In genomic region chr3:102062671-102063010, GRCm38 (mm10) we compare ENCODE assay signal across 10 mouse cellular contexts. TPM values are rescaled to one million over a fixed set of nuclear protein-coding genes. Genes with fewer than 3 reads are reported as not detected.
A peak's percentile ranks its signal among the peaks of the same experiment; 100 is the strongest.
DNase-seq lines count a peak whose midpoint lies in the region; ATAC-seq lines count a peak whose summit lies in the region.
"Had no signal": no experiment of that assay in that cellular context is flagged by ENCODE, and none has a peak within 500 bp of the region (broad histone marks: within the 10 kb centered on the region; RNA-seq: fewer than 3 reads in every experiment).

No protein-coding gene starts in this region.

- H3K4me3 ChIP-seq in forebrain, embryonic 13.5 days = no peak overlapping the region
- H3K4me3 ChIP-seq in forebrain, embryonic 11.5 days (ENCODE audit: low read depth, low read length) = no peak overlapping the region
- no peak overlapping the region for H3K4me3 ChIP-seq in liver, embryonic 11.5 days (ENCODE audit: low read depth, low read length)
- no peak overlapping the region for H3K4me3 ChIP-seq in embryonic facial prominence, embryonic 11.5 days (ENCODE audit: low read depth, low read length)
- no peak overlapping the region for H3K4me3 ChIP-seq in intestine, embryonic 16.5 days (ENCODE audit: low read length)
- H3K4me3 ChIP-seq: kidney, embryonic 15.5 days had no signal

- H3K36me3 ChIP-seq in forebrain, embryonic 13.5 days (ENCODE audit: poor library complexity, severe bottlenecking) = no peaks in the 10 kb centered on the region
- H3K36me3 ChIP-seq in forebrain, embryonic 11.5 days (ENCODE audit: control insufficient read depth, insufficient read depth, low read length) = no peaks in the 10 kb centered on the region
- no peaks in the 10 kb centered on the region for H3K36me3 ChIP-seq in liver, embryonic 11.5 days (ENCODE audit: control insufficient read depth, insufficient read depth, low read length)
- no peaks in the 10 kb centered on the region for H3K36me3 ChIP-seq in embryonic facial prominence, embryonic 11.5 days (replicated peaks; ENCODE audit: control insufficient read depth, insufficient read depth, low read depth, low read length)
- H3K36me3 ChIP-seq in intestine, embryonic 16.5 days (ENCODE audit: control insufficient read depth, insufficient read depth, low read length) = no peaks in the 10 kb centered on the region
- H3K36me3 ChIP-seq: G1E; kidney, embryonic 15.5 days had no signal

- DNase-seq in forebrain, embryonic 11.5 days (ENCODE audit: low spot score) = no peak
- peak; percentile 57 for DNase-seq in liver, embryonic 11.5 days (ENCODE audit: low spot score)
- no peak for DNase-seq in liver
- peak; percentile 16 for DNase-seq in embryonic facial prominence, embryonic 11.5 days (ENCODE audit: low spot score)
- no peak for DNase-seq in thymus, postnatal 0 days (ENCODE audit: low spot score)
- DNase-seq in thymus, postnatal 10 days (ENCODE audit: low spot score in 2 of 2) = no peak

- 40% methylated on average over 8 of the region's 8 CpGs for WGBS in forebrain, embryonic 13.5 days
- WGBS in forebrain, embryonic 11.5 days = 47% methylated on average over 8 of the region's 8 CpGs
- 31% methylated on average over 8 of the region's 8 CpGs for WGBS in liver, embryonic 11.5 days
- WGBS in embryonic facial prominence, embryonic 11.5 days = 30% methylated on average over 8 of the region's 8 CpGs
- 43% methylated on average over 8 of the region's 8 CpGs for WGBS in intestine, embryonic 16.5 days

- H3K9ac ChIP-seq in forebrain, embryonic 13.5 days = no peak overlapping the region
- H3K9ac ChIP-seq in forebrain, embryonic 11.5 days (ENCODE audit: low read length) = no peak overlapping the region
- no peak overlapping the region for H3K9ac ChIP-seq in liver, embryonic 11.5 days (ENCODE audit: low read depth, low read length)
- no peak overlapping the region for H3K9ac ChIP-seq in embryonic facial prominence, embryonic 11.5 days (replicated peaks; ENCODE audit: low read length)
- H3K9ac ChIP-seq in intestine, embryonic 16.5 days (ENCODE audit: low read depth, low read length) = no peak overlapping the region
- H3K9ac ChIP-seq: kidney, embryonic 15.5 days had no signal

- no peaks in the 10 kb centered on the region for H3K27me3 ChIP-seq in forebrain, embryonic 13.5 days
- H3K27me3 ChIP-seq in forebrain, embryonic 11.5 days (ENCODE audit: control insufficient read depth, insufficient read depth, low read length) = no peaks in the 10 kb centered on the region
- no peaks in the 10 kb centered on the region for H3K27me3 ChIP-seq in liver, embryonic 11.5 days (replicated peaks; ENCODE audit: control insufficient read depth, insufficient read depth, low read length)
- no peaks in the 10 kb centered on the region for H3K27me3 ChIP-seq in embryonic facial prominence, embryonic 11.5 days (ENCODE audit: control insufficient read depth, insufficient read depth, low read length)
- H3K27me3 ChIP-seq in intestine, embryonic 16.5 days (replicated peaks; ENCODE audit: control insufficient read depth, insufficient read depth, low read length) = no peaks in the 10 kb centered on the region
- H3K27me3 ChIP-seq: kidney, embryonic 15.5 days had no signal

- peak; percentile 27; the same call in 1 of the 2 replicates for ATAC-seq in forebrain, embryonic 13.5 days
- no peak; the same call in 1 of the 2 replicates for ATAC-seq in forebrain, embryonic 11.5 days (replicated peaks; ENCODE audit: low FRiP score)
- no peak for ATAC-seq in liver, embryonic 11.5 days (replicated peaks; ENCODE audit: low FRiP score)
- ATAC-seq in embryonic facial prominence, embryonic 11.5 days (replicated peaks; ENCODE audit: insufficient number of reproducible peaks, low FRiP score, low TSS enrichment, low read depth) = 0 out of 2 replicates have a peak, but pooled peaks have one; percentile 2
- no peak for ATAC-seq in intestine, embryonic 16.5 days

- H3K27ac ChIP-seq in forebrain, embryonic 13.5 days = peak overlapping the region; percentile 2
- no peak overlapping the region for H3K27ac ChIP-seq in forebrain, embryonic 11.5 days (ENCODE audit: low read depth, low read length)
- peak overlapping the region; percentile 40 for H3K27ac ChIP-seq in liver, embryonic 11.5 days (ENCODE audit: low read depth, low read length)
- no peak overlapping the region for H3K27ac ChIP-seq in embryonic facial prominence, embryonic 11.5 days (replicated peaks; ENCODE audit: low read depth, low read length)
- 0 out of 2 replicates have a peak overlapping the region, but pooled peaks have one; percentile 24 for H3K27ac ChIP-seq in intestine, embryonic 16.5 days (ENCODE audit: low read length)
- H3K27ac ChIP-seq: kidney, embryonic 15.5 days had no signal

- H3K4me1 ChIP-seq in forebrain, embryonic 13.5 days = peaks cover 4% of the 10 kb centered on the region; the same call in 1 of the 2 replicates
- no peaks in the 10 kb centered on the region for H3K4me1 ChIP-seq in forebrain, embryonic 11.5 days (replicated peaks; ENCODE audit: control insufficient read depth, insufficient read depth, low read length)
- peaks cover 18% of the 10 kb centered on the region for H3K4me1 ChIP-seq in liver, embryonic 11.5 days (replicated peaks; ENCODE audit: control insufficient read depth, insufficient read depth, low read length)
- H3K4me1 ChIP-seq in embryonic facial prominence, embryonic 11.5 days (ENCODE audit: control insufficient read depth, insufficient read depth, low read length) = no peaks in the 10 kb centered on the region
- H3K4me1 ChIP-seq in intestine, embryonic 16.5 days (ENCODE audit: control insufficient read depth, insufficient read depth, low read length) = peaks cover 8% of the 10 kb centered on the region; the same call in 1 of the 2 replicates
- H3K4me1 ChIP-seq: kidney, embryonic 15.5 days had no signal

- no peaks in the 10 kb centered on the region for H3K9me3 ChIP-seq in forebrain, embryonic 13.5 days (replicated peaks)
- H3K9me3 ChIP-seq in forebrain, embryonic 11.5 days (ENCODE audit: control insufficient read depth, low read length) = no peaks in the 10 kb centered on the region
- H3K9me3 ChIP-seq in liver, embryonic 11.5 days (ENCODE audit: control insufficient read depth, low read length) = no peaks in the 10 kb centered on the region
- H3K9me3 ChIP-seq in embryonic facial prominence, embryonic 11.5 days (replicated peaks; ENCODE audit: control insufficient read depth, low read length) = no peaks in the 10 kb centered on the region
- no peaks in the 10 kb centered on the region for H3K9me3 ChIP-seq in intestine, embryonic 16.5 days (ENCODE audit: control insufficient read depth, low read length)
- H3K9me3 ChIP-seq: G1E; kidney, embryonic 15.5 days had no signal

- H3K4me2 ChIP-seq in forebrain, embryonic 13.5 days = no peak overlapping the region
- H3K4me2 ChIP-seq in forebrain, embryonic 11.5 days (ENCODE audit: low read depth, low read length, severe bottlenecking) = no peak overlapping the region
- peak overlapping the region; percentile 3; the same call in 1 of the 2 replicates for H3K4me2 ChIP-seq in liver, embryonic 11.5 days
- H3K4me2 ChIP-seq in embryonic facial prominence, embryonic 11.5 days (ENCODE audit: low read depth, low read length) = no peak overlapping the region
- H3K4me2 ChIP-seq in intestine, embryonic 16.5 days (ENCODE audit: low read depth, low read length) = no peak overlapping the region
- H3K4me2 ChIP-seq: kidney, embryonic 15.5 days had no signal

RNA-seq across cellular contexts. Expression of gene Casq2, which starts 23.6 kb away (rescaled TPM):
- polyA plus RNA-seq in forebrain, embryonic 13.5 days (2015; fragmentation: Nextera tagmentation; extraction: Ambion mirVana) = 0.10 and 0.39 TPM in 2 replicates
- not detected in 2 replicates for polyA plus RNA-seq in forebrain, embryonic 11.5 days (2014; fragmentation: Nextera tagmentation; extraction: Ambion mirVana)
- polyA plus RNA-seq in liver, embryonic 11.5 days (2014; fragmentation: Nextera tagmentation; extraction: Ambion mirVana) = 0.95 and 1.2 TPM in 2 replicates
- 0.99 and 2.3 TPM in 2 replicates for polyA plus RNA-seq in embryonic facial prominence, embryonic 11.5 days (2014; fragmentation: Nextera tagmentation; extraction: Ambion mirVana)
- polyA plus RNA-seq in intestine, embryonic 16.5 days (2015; fragmentation: Nextera tagmentation; extraction: Ambion mirVana) = 2.1 and 2.2 TPM in 2 replicates
- polyA plus RNA-seq in thymus, postnatal 0 days (2015; fragmentation: Nextera tagmentation; extraction: Ambion mirVana) = 0.99 and 1.0 TPM in 2 replicates
- polyA plus RNA-seq: G1E had no signal

RNA-seq across cellular contexts. Expression of gene Nhlh2, which starts 52.8 kb away (rescaled TPM):
- 34.4 and 44.4 TPM in 2 replicates for polyA plus RNA-seq in forebrain, embryonic 13.5 days (2015; fragmentation: Nextera tagmentation; extraction: Ambion mirVana)
- polyA plus RNA-seq in forebrain, embryonic 11.5 days (2014; fragmentation: Nextera tagmentation; extraction: Ambion mirVana) = 41.4 and 44.9 TPM in 2 replicates
- 0.09 and 0.19 TPM in 2 replicates for polyA plus RNA-seq in liver, embryonic 11.5 days (2014; fragmentation: Nextera tagmentation; extraction: Ambion mirVana)
- polyA plus RNA-seq in embryonic facial prominence, embryonic 11.5 days (2014; fragmentation: Nextera tagmentation; extraction: Ambion mirVana) = 21.6 and 31.0 TPM in 2 replicates
- 0.09 TPM in 1 of 2 replicates, not detected in the other for polyA plus RNA-seq in intestine, embryonic 16.5 days (2015; fragmentation: Nextera tagmentation; extraction: Ambion mirVana)
- not detected in 2 replicates for polyA plus RNA-seq in thymus, postnatal 0 days (2015; fragmentation: Nextera tagmentation; extraction: Ambion mirVana)
- polyA plus RNA-seq: G1E; kidney, embryonic 15.5 days had no signal

Comparison
In these comparisons a context has a peak if more than half of its experiments do, and no peak if none do; other contexts are left out.
1. ATAC-seq: peak in forebrain, embryonic 13.5 days (single experiment) and embryonic facial prominence, embryonic 11.5 days (single experiment); none in forebrain, embryonic 11.5 days (single experiment), liver, embryonic 11.5 days (single experiment) and intestine, embryonic 16.5 days (single experiment).
2. H3K27ac ChIP-seq: peak in forebrain, embryonic 13.5 days (single experiment), liver, embryonic 11.5 days (single experiment) and intestine, embryonic 16.5 days (single experiment); none in forebrain, embryonic 11.5 days (single experiment) and embryonic facial prominence, embryonic 11.5 days (single experiment).
3. DNase-seq: peak in liver, embryonic 11.5 days (single experiment) and embryonic facial prominence, embryonic 11.5 days (single experiment); none in forebrain, embryonic 11.5 days (single experiment), liver (single experiment), thymus, postnatal 0 days (single experiment) and thymus, postnatal 10 days (0 of 2).
4. RNA of gene Nhlh2, which starts 52.8 kb away (polyA plus RNA-seq): 41.4 to 44.9 TPM in forebrain, embryonic 11.5 days, 34.4 to 44.4 TPM in forebrain, embryonic 13.5 days and 21.6 to 31.0 TPM in embryonic facial prominence, embryonic 11.5 days; 0.09 to 0.19 TPM in liver, embryonic 11.5 days, 0.09 TPM in intestine, embryonic 16.5 days and not detected in thymus, postnatal 0 days; every median in the first group is over 10 times any median in the second.